Mouse (Mus musculus): ENCODE data around the gene Gnl1.
"Not testable (repeated sequence)": the region's sequence is repeated elsewhere in the genome, so short reads cannot be mapped to it uniquely, and the experiment has no call there.

The Gnl1 gene

GRCm38 (mm10) chr17:35994175-35994878 is 14.7 kb downstream of the Gnl1 start:
- DNase-seq (ENCODE audit: low spot score in 2 of 2): peak; percentile 54 to 84

- no peak for DNase-seq (ENCODE audit: low spot score in 2 of 2)
Observed at GRCm38 (mm10) chr17:35994879-35995240, 15.2 kb downstream of the Gnl1 start.

GRCm38 (mm10) chr17:35996949-35997348 is 17.3 kb downstream of the Gnl1 start:
- DNase-seq (ENCODE audit: low spot score in 2 of 2): peak; percentile 81 to 98

GRCm38 (mm10) chr17:35997713-35998510 is 18.3 kb downstream of the Gnl1 start:
- DNase-seq (ENCODE audit: low spot score in 2 of 2): no peak

GRCm38 (mm10) chr17:35998545-35999305 is 19.1 kb downstream of the Gnl1 start:
- no peak for DNase-seq (ENCODE audit: low spot score in 2 of 2)

- no peak for DNase-seq (ENCODE audit: low spot score in 2 of 2)
Observed at GRCm38 (mm10) chr17:35999356-35999755, 19.7 kb downstream of the Gnl1 start.

GRCm38 (mm10) chr17:36000349-36000748 is 20.7 kb downstream of the Gnl1 start:
- DNase-seq (ENCODE audit: low spot score in 2 of 2): no peak

GRCm38 (mm10) chr17:36001121-36001897 is 21.7 kb downstream of the Gnl1 start:
- DNase-seq (ENCODE audit: low spot score in 2 of 2): no peak

GRCm38 (mm10) chr17:36001966-36002365 is 22.3 kb downstream of the Gnl1 start:
- DNase-seq (ENCODE audit: low spot score in 2 of 2): peak in 1 of 2 experiments; percentile 61

- no peak for DNase-seq (ENCODE audit: low spot score in 2 of 2)
Observed at GRCm38 (mm10) chr17:36003331-36003730, 23.7 kb downstream of the Gnl1 start.

- not testable (repeated sequence) for DNase-seq (ENCODE audit: low spot score in 2 of 2)
Observed at GRCm38 (mm10) chr17:36004409-36004808, 24.8 kb downstream of the Gnl1 start.

- no peak for DNase-seq (ENCODE audit: low spot score in 2 of 2)
Observed at GRCm38 (mm10) chr17:36014977-36015376, 35.3 kb downstream of the Gnl1 start.

GRCm38 (mm10) chr17:36017046-36017445 is 37.4 kb downstream of the Gnl1 start:
- no peak for DNase-seq (ENCODE audit: low spot score in 2 of 2)

- DNase-seq (ENCODE audit: low spot score in 2 of 2): no peak
Observed at GRCm38 (mm10) chr17:36018979-36019378, 39.3 kb downstream of the Gnl1 start.

- no peak for DNase-seq (ENCODE audit: low spot score in 2 of 2)
Observed at GRCm38 (mm10) chr17:36019519-36019918, 39.9 kb downstream of the Gnl1 start.

- no peak for DNase-seq (ENCODE audit: low spot score in 2 of 2)
Observed at GRCm38 (mm10) chr17:36020191-36021073, 40.8 kb downstream of the Gnl1 start, which contains the start of gene H2-T24. Gene H2-T24, minus strand, starts transcription at chr17:36020560.

- DNase-seq (ENCODE audit: low spot score in 2 of 2): no peak
Observed at GRCm38 (mm10) chr17:36021309-36021708, 41.7 kb downstream of the Gnl1 start.

- DNase-seq (ENCODE audit: low spot score in 2 of 2): no peak
Observed at GRCm38 (mm10) chr17:36022098-36022497, 42.4 kb downstream of the Gnl1 start.

GRCm38 (mm10) chr17:36022922-36023321 is 43.3 kb downstream of the Gnl1 start:
- no peak for DNase-seq (ENCODE audit: low spot score in 2 of 2)

Data from left cerebral cortex, adult 9 months (tissue).